Mouse (Mus musculus) gastrocnemius, postnatal 14 days (tissue): ENCODE measurements around the gene Tmcc3. TPM values are rescaled to one million over a fixed set of nuclear protein-coding genes. Genes with fewer than 3 reads are reported as not detected.

ENCODE experiments used
- DNase-seq: peaks from one replicate; pipeline ENCODE4 v3.0.0; 2021; ENCODE audit warnings: mixed read lengths
- intact Hi-C: fragments of 180-260 bp; cut with DNase I; formaldehyde crosslinking; loops from one replicate; pipeline ENCODE4 v1.15.1; 2025; ENCODE audit warnings: low total_unique reads
- long read RNA-seq, 2 experiments: library from polyadenylated mRNA; stranded (forward); transcript quantifications; one replicate each; pipeline ENCODE4 v2.0.0; 2021
- total RNA-seq, 2 experiments: library from RNA; stranded (reverse); gene quantifications; 2 replicates each; pipeline ENCODE4 v1.2.3; 2021

The Tmcc3 gene
- 10 to 100 TPM; 21.8 to 26.8 TPM for total RNA-seq
- long read RNA-seq, experiment 1, full-length matches to known transcripts: 11 of 19 reads
- long read RNA-seq, experiment 1, partial matches to known transcripts: 5 of 19 reads
- long read RNA-seq, experiment 1, other reads (novel, unspliced or antisense): 3 of 19 reads
- long read RNA-seq, experiment 2, full-length matches to known transcripts: 13 of 19 reads
- long read RNA-seq, experiment 2, partial matches to known transcripts: 0 of 19 reads
- long read RNA-seq, experiment 2, other reads (novel, unspliced or antisense): 6 of 19 reads

GRCm38 (mm10) chr10:94311511-94312006 lies at the start of gene Tmcc3:
Tmcc3 (plus strand) TSS chr10:94311949.
- intact Hi-C loops: no loop called here
- DNase-seq: no peak

DNA sequence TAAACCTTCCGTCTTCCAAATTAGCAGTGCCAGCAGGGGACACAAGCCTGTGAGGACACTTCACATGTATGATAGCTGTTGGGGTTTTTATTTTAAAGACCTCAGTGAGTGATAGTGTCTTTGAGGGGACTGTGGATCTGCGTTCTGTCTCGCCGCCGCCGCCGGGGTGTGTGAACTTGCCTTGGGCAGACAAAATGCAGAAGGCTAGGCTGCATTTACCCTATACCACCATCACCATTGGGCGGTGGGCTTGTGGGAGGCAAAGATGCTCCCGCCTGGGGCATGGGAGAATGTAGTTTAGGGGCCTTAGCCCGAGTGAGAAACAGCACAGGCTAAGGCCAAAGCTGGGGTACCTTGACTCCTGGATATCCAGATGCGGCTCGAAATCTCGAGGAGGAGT lies 49.1 kb upstream of the Tmcc3 start:
- DNase-seq: no peak
- intact Hi-C loops: no loop called here

GRCm38 (mm10) chr10:94263211-94263610 lies 48.5 kb upstream of the Tmcc3 start:
- no peak for DNase-seq

GRCm38 (mm10) chr10:94265656-94266542 lies 45.9 kb upstream of the Tmcc3 start:
- intact Hi-C loops: no loop called here
- DNase-seq: no peak

More at GRCm38 (mm10) chr10:94263211-94263610, 48.5 kb upstream of the Tmcc3 start:
- intact Hi-C loops: no loop called here

GRCm38 (mm10) chr10:94275321-94275720 lies 36.4 kb upstream of the Tmcc3 start:
- DNase-seq: no peak
- intact Hi-C loops: no loop called here

- no peak for DNase-seq
- intact Hi-C loops: no loop called here
These were observed 35.2 kb upstream of the Tmcc3 start for GRCm38 (mm10) chr10:94276511-94276910.

- intact Hi-C loops: no loop called here
- no peak for DNase-seq
These were observed 29.6 kb upstream of the Tmcc3 start for GRCm38 (mm10) chr10:94282179-94282578.

DNA sequence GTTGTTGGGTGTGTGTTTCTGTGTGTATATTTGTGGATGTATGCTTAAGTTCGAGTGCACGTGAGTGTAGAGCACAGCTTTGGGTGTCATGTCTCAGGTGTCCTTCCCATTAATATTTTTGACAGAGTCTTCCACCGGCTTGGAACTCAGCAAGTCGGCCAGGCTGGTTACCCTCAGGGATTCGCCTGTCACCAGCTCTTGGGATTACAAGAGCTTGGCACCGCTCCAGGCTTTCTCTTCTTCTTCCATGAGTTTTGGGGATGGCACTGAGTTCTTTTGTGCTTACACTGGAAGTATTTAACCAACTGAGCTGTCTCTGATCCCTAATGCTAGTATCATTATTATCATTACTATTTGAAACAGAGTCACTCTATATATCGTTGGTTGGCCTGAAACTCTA lies 29.0 kb upstream of the Tmcc3 start:
- DNase-seq: no peak
- intact Hi-C loops: no loop called here

GRCm38 (mm10) chr10:94294437-94294836 lies 17.3 kb upstream of the Tmcc3 start:
- intact Hi-C loops: no loop called here
- DNase-seq: no peak

DNA sequence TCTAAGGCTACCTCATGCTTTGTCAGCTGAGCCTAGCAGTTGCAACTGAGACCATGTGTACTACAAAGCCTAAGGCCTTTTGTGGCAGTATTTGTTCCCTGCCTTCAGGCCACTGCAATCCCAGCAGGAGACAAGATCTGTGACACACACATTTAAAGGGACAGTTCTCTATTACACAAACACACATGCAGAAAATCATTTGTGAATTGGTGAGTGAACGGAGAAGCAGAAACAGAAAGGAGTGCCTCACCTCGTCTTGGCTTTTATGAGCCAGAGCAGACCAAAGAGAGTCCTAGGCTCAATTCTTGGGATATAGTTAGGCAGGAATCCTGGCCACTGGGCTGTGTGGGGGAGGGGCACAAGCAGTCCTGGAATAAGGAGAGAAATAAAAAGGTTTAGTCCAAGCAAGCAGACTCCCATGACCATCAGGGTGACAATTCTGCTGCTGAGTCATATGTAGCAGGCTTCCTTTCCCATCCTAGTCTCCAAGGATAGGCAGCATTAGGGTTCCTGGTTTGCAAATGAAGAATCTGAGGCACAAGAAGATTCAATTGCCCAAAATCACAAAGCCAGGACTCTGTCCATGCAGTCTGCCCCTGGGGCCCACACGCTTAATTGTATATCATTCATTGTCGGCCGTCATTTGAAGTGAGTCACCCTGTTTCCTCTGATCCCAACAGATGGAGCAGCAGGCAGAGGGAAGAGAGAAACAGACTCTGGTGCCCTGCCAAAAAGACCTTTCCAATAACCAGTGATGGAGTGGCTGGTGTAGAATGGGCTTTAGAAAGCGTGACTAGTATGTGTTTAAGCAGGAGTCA lies 16.6 kb upstream of the Tmcc3 start:
- intact Hi-C loops: no loop called here
- no peak for DNase-seq

DNA sequence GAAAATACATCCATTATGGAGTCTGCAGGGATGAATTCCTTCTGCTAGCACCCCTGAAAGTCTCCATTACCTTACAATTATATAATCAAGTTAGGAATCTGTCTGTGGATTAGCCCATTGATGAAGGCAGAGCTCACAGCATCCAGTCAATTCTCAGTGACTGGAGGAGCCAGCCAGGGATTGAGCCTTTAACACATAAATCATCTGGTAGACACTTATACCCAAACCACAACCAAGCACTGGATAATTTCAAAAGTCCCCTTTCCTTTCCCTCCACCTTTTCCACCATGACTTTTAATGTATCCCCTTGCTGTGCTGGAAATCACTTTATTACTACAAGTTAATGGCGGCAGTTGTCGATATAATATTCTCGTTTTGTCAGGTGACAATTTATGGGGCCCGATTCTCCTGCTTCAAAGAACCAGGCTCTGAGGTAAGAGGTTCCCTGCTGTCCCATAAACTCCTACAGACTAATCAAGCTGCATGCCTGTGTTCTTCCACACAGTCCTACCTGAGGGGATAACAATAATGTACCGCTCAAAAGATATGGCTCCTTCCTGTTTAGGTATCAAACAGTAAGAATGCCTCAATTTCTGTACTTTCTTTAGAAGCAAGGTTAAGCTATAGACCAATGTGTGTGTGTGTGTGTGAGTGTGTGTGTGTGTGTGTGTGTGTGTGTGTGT lies 15.7 kb upstream of the Tmcc3 start:
- intact Hi-C loops: no loop called here

DNA sequence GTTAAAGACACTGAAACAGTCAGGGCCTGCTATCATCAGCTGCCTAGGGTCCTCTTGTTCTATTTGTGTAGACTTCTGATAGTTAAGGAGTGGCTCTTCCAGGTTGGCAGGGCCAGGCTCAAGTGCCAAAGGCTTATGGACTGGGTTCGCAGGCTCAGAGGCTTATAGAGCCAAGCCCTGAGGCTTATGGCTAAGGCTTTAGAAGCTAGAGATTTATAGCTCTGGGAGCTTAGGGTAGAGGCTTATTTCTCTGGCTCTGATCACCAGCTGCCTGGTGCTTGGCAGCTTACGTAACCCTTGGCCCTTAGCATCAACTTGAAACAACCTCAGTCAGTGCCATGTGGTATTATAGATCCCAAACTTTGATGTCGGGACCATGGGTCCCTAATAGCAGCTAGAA lies 13.3 kb upstream of the Tmcc3 start, which contains the start of gene Gm4792:
Gene Gm4792 (minus strand): TSS at position 233 of the 400 bp plus-strand sequence.
- intact Hi-C loops: no loop called here
- no peak for DNase-seq

More for the DNA sequence above, 15.7 kb upstream of the Tmcc3 start:
- DNase-seq: no peak

DNA sequence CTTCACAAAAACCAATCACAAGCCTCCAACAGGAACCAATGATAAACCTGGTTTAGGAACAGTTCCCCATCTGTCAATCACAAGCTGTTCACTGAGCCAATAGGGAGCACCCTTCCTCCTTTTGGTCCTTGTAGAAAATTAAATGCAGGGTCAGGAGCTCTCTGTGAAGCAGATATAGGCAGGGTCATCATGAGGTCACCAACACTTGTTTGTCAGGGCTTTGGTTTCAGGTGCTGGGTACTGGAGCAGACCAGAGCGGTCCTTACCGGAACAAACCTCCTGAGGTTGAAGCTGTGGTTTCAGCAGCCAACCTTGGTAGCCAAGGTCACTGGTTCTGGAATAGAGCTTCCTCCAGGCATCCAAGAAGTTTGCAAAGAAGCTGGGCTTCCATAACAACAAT lies 12.4 kb upstream of the Tmcc3 start:
- intact Hi-C loops: no loop called here
- DNase-seq: no peak

DNA sequence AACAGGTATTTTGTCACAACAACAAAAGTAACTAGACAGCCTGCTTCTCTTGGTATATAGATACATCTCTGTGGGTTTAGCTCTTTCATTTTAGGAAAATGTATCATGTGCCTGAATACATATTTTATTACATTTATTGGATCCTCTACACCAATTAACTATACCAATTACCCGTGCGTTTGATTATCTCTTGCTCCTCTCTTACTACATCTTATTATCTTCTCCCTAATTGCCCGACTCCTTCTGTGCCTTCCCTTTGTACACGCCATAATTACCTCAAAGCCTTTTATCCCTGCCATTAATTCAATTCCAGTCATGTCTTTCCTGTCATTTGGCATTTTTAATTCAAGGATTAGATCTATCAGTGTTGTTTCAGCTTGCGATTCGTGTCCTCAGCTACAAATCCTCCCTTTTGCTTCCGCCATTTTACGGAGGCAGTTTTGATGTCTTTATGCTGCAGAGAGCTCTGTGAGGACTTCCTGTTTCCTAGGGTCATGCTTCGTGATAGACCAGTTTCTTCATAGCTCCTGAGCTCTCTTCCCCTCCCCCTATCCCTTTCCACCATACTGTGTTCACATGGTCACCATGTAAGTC lies 7.6 kb upstream of the Tmcc3 start:
- intact Hi-C loops: no loop called here
- no peak for DNase-seq

DNA sequence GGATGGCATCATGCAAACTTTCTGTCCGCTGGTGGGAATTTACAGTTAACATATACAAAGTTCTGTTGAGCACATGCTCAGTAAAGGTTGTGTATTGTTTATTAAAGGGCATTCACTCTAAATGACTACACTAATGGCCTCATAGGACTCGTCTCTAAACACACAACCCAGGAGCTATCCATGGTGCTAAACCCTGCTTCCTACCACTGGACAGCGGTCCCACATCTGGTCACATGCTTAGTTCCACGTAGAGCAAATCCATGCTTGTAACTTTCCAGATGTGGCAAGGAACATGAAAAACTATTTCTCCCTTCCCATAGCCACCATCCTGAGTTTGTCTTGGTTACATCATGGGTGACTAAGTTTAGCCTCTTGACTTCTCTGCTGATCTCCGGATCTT lies 6.2 kb upstream of the Tmcc3 start:
- DNase-seq: no peak
- intact Hi-C loops: no loop called here

GRCm38 (mm10) chr10:94310499-94311267 lies 1.1 kb upstream of the Tmcc3 start:
- intact Hi-C loops: no loop called here
- DNase-seq: no peak

GRCm38 (mm10) chr10:94312007-94312715 lies 412 bp downstream of the Tmcc3 start:
- intact Hi-C loops: no loop called here
- peak; percentile 19 for DNase-seq

- no peak for DNase-seq
- intact Hi-C loops: no loop called here
These were observed 1.4 kb downstream of the Tmcc3 start for GRCm38 (mm10) chr10:94313146-94313545.
